Mouse (Mus musculus): ENCODE measurements around the gene Hoxa3.

Gene Hoxa3

DNA sequence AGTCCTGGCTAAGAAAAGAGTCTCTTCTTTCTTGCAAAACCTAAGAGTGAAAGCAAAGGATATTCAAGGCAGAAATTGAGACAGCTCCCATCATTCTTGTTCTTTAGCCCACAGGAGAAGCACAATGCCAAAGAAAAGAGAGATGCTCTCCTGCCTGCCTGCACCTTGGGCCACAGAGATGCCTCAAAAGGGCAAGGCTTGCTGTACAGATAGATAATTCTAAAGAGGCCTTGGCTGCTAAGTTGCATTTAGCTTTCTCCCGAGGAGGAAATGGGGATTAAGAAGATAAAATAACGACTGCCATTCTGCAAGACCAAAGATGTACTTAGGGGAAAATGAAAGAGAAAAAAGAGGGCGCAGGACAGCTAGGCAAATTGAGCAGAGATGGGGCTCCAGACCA is 33.8 kb upstream of the Hoxa3 start:
- DNase-seq (ENCODE audit: low spot score in 2 of 2), result no peak

DNA sequence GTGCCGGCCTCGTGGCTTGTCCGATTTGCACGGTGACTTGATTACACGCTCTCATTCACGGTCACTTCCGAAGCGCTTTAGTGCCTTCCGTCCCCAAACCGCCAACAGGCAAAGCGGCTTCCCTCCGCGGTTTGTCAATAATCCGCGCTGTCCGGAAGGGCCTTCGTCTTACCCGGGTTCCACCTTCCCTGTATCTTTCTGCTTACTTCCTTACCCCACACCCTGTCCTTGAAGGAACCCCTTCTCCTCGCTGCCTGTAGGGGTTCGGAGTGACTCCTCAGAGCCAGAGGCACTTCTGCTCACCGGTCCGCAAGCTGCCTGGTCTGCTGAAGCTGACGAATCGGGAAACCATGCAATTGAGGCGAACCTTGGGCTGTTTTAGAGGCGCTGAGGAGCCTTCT is 33.3 kb upstream of the Hoxa3 start:
- no peak for DNase-seq (ENCODE audit: low spot score in 2 of 2)

DNA sequence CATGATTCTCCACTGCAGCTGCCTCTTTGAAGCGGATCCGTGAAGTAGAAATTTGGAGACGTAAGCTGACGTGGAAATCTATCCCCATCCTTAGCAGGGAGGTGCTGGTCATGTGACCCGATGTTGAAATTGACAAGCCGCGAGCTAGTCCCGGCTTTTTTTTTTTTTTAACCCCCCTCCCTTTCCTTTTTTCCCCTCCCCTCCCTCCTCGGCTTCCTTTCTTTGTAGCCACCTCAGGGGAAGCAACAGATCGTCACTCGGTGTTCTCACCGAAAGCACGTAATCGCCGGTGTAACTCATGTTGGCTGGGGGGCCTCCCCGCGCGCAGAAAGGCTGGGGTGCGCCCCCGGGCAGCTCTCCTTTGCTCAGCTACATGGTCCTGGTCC is 32.6 kb upstream of the Hoxa3 start, which contains the start of gene Hoxa11:
Gene Hoxa11 (minus strand): TSS at position 54 of the 386 bp plus-strand sequence.
- DNase-seq (ENCODE audit: low spot score in 2 of 2), result no peak

DNA sequence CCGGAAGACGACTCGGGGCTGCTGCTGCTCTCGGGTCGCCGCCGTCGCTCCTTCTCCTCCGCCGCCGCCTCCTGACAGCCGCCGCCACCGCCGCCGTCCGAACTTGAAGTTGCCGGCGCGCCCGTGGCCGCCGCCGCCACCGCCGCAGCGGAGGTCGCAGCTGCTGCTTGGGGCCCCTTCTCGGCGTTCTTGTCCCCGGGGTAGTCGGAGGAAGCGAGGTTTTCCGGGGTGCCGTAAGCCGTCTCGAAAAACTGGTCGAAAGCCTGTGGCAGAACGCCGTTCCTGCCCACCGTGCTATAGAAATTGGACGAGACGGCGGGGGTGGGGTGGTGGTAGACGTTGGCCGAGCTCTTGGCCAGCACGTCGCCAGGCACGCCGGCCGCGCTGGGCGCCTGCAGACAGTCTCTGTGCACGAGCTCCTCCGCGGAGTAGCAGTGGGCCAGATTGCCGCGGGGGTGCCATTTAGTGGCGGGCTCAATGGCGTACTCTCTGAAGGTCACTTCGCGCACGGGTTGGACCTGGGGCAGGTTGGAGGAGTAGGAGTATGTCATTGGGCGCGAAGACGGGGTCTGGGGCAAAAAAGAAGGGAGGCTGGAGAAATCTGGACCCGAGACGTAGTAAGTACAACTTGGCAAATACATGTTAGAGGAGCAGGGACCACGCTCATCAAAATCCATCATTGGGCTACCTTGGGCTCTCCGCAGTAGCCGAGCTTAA is 32.1 kb upstream of the Hoxa3 start:
- DNase-seq (ENCODE audit: low spot score in 2 of 2), result no peak

DNA sequence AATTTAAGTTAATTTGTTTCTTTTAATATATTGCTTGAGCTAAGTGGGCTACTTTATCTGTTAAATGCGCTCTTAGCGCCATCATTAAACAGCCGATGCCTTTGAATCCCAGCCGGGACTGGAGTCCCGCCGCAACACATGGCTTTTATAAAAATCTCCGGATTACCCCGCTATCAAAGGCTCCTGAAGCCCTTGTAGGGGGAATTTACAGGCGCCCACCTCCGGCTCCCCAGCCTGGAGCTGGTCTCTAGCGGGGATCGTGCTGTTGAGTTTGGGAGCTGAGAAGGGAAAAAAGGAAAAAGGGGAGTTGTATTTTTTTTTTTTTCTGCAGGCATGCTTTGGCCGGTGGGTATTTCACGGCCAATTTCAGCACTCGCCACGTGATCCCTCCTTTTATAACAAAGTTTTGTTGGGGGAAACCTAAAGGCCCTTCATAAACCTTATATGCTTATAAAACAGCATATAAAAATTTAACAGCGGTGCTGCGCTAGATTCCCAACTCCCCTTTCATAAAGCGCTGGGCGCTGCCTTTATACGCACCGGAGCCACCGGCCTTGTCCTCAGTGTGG is 31.4 kb upstream of the Hoxa3 start:
- no peak for DNase-seq (ENCODE audit: low spot score in 2 of 2)

DNA sequence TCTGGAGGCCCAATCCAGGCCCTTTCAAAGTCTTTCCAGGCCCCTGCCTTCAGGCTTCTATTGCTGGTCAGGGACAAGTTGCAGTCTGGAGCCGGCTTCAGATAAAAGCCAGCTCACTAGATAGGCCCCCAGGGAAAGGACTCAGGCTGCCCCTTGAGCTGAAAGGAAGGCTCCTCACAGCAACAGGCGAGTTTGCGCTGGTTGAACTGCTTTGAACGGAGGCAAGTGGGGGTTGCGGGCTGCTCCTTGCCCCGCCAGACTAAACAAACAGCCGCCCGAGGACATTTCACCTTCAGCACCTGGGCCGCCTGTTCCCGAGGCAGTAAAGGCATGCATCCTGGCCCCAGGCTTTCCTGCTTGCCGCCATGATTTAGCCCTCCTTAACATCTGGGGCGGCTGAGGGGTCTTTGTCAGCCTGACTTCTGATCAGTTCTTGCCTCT is 30.6 kb upstream of the Hoxa3 start:
- DNase-seq (ENCODE audit: low spot score in 2 of 2), result no peak

DNA sequence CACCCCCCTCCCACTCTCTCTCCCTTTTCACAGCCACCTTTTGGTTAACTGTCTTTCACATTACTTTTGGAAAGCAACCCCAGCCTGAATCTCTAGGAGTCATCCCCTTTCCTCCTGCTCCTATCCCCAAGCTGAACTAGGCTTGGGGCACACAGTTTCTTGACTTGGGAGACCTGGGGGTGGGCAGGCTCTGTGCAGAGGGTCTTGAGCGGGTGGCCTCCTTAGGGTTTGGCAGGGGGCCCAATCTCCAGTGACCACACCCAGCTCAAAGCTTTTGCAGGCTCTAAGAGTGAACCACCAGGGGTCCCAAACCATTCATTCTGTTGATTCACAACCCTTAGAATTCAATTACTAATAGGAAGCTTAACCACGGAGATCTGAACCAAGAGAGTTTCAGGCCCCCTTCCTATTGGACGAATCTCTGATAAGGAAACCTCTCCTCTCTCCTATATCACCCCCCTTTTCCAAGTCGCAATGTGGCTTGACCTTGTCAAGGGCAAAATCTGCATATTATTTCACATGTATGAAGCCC is 29.7 kb upstream of the Hoxa3 start:
- DNase-seq (ENCODE audit: low spot score in 2 of 2), result no peak

DNA sequence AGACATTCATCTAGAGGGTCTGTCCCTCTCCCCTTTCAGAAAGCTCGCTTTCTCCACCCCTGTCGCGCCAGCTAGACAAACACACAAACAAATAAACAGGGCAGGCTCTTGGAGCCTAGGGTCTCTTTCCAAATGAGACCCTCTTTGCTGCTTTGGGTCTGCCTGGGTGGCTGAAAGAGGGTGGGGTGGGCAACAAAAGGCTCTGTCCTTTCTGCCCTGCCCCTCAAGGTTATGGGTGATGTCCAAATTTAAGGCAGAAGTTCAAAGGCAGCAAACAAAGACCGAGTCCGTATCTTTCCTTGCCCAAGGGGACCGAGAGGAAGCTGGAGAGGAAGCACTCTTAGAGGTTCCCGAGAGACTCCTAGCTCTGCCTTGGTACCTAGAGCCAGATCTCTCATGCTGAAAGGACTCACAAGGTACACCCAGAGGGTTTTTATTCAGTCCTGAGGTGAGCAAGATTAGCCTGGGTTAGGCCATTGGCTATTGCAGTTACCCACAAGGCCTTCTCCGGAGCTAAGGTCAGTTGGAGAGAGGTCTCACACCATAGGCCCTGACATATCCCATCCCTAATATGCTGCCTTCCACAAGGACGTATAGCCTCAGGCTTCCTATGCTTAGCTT is 28.0 kb upstream of the Hoxa3 start:
- no peak for DNase-seq (ENCODE audit: low spot score in 2 of 2)

DNA sequence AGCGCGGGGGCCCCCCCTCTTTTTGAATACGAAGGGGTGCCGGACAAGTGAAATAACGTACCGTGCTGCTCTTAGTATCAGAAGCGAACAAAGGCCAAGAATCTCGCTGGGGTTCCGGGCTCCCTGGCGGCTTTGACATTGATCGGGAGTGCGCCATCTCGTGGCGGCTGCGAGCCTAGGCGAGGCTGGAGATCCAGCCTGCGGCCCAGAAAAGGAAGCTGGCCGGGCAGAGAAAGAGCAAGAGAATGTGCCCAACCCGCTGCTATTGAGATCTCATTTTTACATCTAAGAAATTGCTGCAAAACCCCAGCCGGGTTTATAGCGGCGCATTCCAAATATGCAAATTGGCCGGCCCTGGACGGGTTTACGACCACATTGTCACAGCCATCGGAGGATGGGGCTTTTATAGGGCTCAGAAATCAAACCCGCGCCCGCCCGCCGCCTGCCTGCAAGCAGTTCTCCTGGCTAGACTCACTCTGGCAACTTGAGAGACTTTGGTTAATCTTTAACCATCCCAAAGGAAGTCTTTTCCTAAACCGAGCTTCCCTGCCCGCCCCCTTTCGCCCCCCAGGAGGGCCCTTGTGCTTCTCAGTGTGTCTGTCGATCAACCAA is 27.4 kb upstream of the Hoxa3 start, which contains the start of gene Hoxa10:
Gene Hoxa10 (minus strand): TSS at position 466 of the 612 bp plus-strand sequence.
- DNase-seq (ENCODE audit: low spot score in 2 of 2), result no peak

DNA sequence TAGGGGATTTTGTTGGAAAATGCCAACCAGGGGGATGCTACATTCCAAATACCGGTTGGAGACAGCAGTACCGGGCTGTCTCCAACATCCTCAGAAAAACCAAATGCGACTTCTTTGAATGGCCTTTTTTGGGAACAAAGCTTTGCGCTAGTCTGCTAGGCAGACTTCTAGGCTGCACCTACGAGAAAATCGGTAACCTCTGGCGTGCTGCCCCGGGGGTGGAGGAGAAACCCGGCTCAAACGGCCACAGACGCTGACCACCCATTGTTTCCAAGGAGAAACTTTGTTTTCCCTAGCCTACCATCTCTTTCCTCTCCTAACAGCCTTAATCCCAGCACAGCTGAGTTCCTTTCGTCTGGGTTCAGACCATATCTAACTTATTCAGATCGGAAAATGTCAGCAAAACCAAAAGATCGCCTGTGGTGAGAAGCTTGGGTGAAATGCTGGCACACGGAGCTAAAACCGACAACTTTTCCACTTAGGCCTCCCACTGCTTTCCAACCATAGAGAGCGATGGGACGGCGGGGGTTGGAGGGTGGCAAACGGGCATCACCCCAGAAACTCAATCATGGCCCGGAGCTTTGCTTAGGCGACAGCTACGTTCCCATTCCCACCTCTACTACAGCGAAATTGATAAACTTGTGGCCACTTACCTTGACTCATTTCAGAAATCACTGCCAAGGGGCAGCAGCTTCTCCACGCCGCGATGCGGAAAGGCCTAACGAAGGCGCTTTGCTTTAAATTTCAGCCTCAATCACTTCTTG is 26.7 kb upstream of the Hoxa3 start:
- DNase-seq (ENCODE audit: low spot score in 2 of 2), result no peak

DNA sequence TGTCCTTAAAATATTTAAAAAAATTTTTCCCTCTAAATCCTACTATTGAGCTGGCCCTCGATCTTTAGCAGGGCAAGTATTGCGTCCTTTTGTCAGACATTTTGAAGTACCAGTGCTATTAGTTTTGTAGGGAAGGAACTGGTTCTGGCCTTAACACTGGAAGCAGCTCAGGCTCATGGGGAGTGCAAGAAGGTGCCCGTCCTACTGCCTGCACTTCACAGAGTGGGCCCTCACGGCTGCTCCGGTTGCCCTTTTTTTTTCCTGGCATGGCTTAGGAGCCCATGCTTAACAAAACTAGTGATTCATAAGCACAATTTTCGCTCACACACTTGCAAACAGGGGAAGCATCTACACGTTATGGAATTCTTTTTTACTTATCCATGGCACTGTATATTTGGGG is 25.8 kb upstream of the Hoxa3 start:
- no peak for DNase-seq (ENCODE audit: low spot score in 2 of 2)

DNA sequence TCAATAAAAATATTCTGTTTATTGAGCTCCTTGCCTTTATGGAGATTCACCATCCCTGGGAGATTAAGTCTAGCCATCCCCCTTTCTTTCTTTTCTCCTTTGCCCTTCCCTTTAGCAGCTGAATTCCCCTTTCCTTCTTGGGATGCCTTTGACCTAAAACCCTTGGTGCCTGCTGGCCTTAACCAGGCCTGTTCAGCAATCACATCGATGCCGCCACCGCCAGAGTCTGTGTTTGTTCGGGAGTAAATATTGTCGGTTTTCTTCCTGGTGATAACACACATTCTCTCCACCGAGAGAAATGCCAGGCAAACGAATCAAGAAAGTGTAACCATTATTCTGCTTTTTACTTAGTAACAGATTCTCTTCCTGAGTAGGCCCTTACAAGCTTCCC is 25.0 kb upstream of the Hoxa3 start:
- no peak for DNase-seq (ENCODE audit: low spot score in 2 of 2)

DNA sequence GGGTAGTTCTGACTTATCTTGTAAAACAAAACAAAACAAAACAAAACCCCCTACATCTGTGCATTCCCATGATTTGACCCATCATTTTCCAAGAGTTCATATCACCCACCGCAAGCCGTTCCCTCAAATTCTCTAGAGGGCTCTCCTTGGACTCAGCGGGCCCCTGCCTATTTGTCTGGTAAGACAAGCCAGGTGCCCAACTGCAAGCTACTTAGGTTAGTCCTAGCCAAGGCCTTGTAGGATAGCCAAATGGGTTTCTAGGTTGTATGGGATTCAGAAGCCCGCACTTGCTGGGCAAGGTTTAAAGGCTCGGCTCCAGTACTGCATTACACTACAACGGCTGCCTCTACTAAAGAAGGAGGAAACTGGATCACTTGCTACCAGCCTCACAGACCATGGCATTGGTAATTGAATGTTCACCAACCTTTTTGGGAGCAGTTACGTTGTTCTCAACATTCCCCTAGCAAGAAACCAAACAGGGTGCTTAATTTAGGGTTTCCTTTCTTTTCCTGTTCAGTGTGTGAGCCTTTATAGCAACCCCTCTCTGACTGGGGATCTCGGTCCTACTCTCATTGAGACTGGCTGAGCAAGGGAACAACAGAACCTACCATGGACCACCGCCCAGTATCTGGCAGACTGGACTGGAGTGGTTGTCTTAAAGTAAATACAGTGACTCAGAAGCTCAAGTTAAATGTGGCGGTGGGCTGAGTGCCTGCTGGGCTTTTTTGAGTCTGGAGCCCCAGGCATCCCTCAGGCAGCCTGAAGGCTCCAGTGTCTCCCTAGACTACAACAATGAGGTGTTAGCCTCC is 24.4 kb upstream of the Hoxa3 start:
- DNase-seq (ENCODE audit: low spot score in 2 of 2), result no peak

DNA sequence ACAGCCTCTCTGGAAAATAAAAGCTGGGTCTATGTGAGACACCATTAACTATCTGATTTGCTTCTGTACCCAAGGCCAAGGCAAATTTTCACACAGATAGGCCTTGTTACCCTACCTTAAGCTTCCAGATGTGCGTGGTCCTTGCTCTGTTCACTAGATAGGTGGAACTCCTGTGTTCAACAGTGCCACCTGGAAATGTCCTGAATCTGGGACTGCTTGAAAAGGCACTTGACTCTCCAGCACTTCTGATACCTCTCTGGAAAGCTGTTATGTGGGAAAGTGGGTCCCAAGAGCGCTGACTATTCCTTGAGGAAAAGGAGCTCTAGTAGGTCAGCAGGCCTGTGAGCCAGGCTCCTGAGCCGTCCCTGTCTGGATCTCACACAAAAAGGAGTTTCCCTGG is 23.7 kb upstream of the Hoxa3 start:
- no peak for DNase-seq (ENCODE audit: low spot score in 2 of 2)

DNA sequence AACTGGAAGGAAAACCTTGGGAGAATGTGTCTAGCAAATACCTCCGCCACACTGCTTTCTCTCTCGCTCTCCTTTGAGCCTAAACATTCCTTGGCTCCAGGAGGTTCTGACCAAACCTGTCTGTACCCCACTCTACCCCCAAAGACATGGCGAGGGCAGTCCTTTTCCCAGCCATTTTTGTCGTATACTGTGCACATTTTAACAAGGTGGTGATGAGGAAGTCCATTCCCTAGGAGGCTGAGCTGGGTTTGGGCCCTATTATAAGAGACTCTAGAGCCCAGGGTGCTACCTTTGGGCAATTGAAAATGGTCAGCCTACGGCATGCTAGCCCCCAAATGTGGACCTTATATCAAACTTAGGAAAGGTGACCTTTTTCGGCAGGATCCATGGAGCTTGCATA is 22.7 kb upstream of the Hoxa3 start:
- no peak for DNase-seq (ENCODE audit: low spot score in 2 of 2)

DNA sequence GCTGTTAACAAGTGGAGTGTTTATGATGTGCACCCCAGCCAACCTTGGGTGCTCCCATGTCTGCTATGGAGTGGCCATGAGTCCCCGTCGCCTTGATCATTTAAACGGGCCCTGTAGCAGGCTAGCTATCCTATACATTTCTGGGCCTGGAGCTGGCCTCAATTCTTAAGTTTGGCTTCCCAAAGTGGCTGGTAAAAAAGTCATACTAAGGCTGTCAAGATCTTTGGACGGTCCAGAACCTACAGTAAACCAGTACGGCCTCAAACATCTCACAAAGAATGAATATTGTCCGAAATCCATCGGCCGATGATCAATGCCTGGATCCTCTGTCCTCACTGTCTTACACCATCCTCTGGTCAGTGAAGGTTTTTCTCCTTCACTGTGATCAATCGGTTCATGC is 22.1 kb upstream of the Hoxa3 start:
- DNase-seq (ENCODE audit: low spot score in 2 of 2), result no peak

DNA sequence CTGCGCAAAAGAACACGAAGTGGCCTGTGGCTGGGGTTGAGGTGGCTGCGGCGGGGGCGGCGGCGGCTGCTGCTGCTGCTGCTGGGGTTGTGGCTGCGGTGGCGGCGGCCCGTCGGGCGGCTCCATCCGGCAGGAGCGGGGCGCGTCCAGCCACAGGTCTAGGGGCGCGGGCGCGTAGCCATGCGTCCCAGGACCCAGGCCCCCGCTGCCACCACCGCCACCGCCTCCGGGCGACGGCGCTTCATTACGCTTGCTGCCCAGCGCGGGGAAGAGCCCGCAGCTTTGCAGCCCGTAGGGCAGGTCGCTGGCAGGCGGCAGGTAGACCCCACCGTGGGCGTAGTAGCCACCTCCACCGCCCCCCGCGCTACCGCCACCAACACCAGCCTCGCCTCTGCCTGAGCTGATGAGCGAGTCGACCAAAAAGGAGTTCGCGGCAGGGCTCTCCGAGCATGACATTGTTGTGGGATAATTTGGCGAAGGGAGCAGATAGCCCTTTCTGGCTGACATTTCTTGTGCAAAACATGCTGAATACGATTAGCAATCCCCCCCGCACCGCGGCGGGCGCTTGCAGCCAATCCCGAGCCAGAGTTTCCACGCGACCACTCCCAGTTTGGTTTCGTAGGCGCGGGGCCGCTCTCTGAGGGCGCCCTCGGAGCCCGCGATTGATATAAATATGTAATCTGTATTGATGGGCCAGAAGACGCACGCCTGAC is 21.4 kb upstream of the Hoxa3 start:
- no peak for DNase-seq (ENCODE audit: low spot score in 2 of 2)

DNA sequence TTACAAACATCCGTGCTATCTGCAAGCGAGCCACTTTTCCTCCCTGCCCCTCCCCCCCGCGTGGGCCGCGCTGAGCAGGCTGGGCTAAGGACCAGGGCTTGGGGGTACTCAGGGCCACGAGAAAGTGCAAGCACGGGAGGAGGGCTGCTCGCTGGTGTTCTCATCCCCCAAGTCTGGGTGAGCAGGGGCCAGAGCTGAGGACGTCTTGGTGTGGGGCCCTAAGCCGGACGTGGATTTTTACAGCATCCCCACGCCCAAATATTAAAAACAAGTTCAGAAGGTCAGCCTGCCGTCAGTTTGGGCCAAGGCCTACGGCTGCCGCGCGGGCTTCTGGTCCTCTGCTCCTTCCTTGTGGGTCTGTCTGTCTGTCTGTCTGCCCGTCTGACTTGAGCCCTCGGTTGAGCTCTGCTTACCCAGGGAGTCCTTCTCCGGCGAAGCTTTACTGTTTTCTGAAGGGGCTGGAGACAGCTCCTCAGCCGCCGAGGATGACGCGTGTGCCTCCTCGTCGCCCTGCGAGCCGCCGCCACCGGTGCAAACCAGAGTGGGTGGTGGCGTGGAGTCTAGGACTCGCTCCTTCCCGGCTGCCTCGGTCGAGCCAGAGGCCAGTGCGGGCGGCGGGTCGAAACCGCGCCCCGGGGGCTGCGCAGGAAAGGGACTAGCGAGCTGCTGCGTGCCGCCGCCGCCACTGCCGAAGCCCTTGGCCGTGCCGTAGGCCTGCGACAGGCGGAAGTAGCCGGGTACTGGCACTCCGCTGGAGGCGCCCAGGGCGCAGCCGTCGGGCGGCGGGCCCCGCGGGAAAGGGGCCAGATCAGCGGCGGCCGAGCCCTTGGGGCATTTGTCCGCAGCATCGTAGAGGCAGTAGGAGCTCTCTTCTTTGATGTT is 20.7 kb upstream of the Hoxa3 start:
- no peak for DNase-seq (ENCODE audit: low spot score in 2 of 2)

DNA sequence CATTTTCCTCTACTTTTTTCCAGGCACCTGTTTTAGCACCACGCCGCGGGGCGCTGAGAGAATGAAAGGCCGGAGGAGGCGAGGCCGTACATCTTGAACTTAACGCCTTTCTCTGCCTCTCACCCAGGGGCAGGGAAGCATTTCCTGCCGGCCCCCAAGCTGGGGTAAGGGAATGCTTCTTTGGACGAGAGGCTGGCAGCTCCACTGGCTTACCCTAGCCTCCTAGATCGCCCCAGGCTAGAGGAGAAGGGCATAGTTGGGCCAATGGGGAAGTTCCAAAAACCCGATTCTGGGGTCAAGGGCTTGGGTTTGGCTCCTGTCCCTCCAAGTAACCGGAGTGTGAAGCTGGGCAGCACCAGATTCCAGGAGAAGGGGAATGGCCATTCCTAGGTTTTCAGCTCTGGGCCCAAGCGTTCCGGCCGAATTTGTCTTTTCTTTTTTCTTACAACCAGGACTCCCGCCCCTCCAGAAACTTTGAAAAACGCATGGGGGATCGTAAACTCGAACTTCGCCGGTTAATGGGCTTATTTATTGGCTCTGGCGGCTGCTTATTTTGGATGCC is 19.9 kb upstream of the Hoxa3 start:
- no peak for DNase-seq (ENCODE audit: low spot score in 2 of 2)
